Mouse (Mus musculus): ENCODE measurements around the gene Ccdc33.

DNA sequence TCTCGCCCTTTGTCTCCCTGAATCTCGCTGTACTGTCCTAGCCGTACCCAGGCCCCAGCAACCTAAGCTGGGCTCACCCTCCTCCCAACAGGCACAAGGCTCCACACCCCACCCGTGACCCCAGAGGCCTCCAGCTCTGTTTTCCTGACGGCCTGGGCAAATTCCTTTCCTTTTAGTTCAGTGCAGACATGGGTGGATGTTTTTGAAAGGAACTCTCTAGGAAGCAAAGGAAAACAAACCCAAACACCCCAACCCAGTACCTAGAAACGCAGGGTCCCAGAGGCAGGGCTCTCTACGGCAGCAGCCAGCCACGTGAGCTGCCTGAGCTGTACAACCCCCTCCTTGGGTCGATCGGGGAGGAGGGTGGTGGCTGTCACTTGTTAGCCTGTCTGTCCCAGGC lies 76.2 kb downstream of the Ccdc33 start:
- TF ChIP-seq POLR2A (IDR thresholded peaks at IDR 0.05; ENCODE audit: insufficient read depth, low read depth, low read length): no peak
- TF ChIP-seq CTCF (IDR thresholded peaks at IDR 0.05): no peak
- TF ChIP-seq EP300 (IDR thresholded peaks at IDR 0.05; ENCODE audit: insufficient read depth, low read depth, low read length): no peak

Data from heart, adult 2 months (tissue).